Mouse (Mus musculus) Patski (cell line): ENCODE results near the gene Prpf4b. TPM values are rescaled to one million over a fixed set of nuclear protein-coding genes. Genes with fewer than 3 reads are reported as not detected.
A peak's percentile ranks its signal among the peaks of the same experiment; 100 is the strongest.
"Not testable (repeated sequence)": the region's sequence is repeated elsewhere in the genome, so short reads cannot be mapped to it uniquely, and the experiment has no call there.

Source experiments
- ATAC-seq: fragments of 100-300 bp; one replicate; pipeline ENCODE4 v1.8.0; 2021
- CTCF ChIA-PET: fragments of 350-600 bp; sonication (Branson Sonifier 250); formaldehyde crosslinking; loops from one replicate; lab custom pipeline; 2022; ENCODE audit warnings: inconsistent platforms; lab: Charles Lee
- POLR2A ChIA-PET: fragments of 350-600 bp; sonication (Branson Sonifier 250); formaldehyde crosslinking; loops from one replicate; lab custom pipeline; 2022; ENCODE audit warnings: antibody characterized with exemption, inconsistent platforms; lab: Charles Lee
- DNase-seq: peaks from one replicate; pipeline ENCODE4 v3.0.0-alpha.2; 2011; ENCODE audit warnings: low read depth, low spot score
- H3K27me3 ChIP-seq: fragments of 371-371 bp; one replicate; pipeline ENCODE4 v1.5.1; 2021
- CTCF ChIP-seq: fragments of 100-300 bp; IDR thresholded peaks from one replicate; pipeline ENCODE4 v1.5.1; 2021
- in situ Hi-C: fragments of 300-500 bp; cut with MboI; formaldehyde crosslinking; loops from 3 replicates; pipeline ENCODE4 v1.11.1; 2018; ENCODE audit warnings: low pct_unique_long_range_greater_than_20kb, mixed read lengths
- polyA plus RNA-seq: library from polyadenylated mRNA; unstranded; gene quantifications from one replicate; pipeline ENCODE4 v1.2.3, GENCODE M21; 2021

The Prpf4b gene
- 82.7 TPM for polyA plus RNA-seq

- H3K27me3 ChIP-seq: no peaks in the 10 kb centered on the region
- TF ChIP-seq CTCF: no peak
- ChIA-PET CTCF (interaction anchor here (1.2 to 1.3 kb wide), 3 partner anchors 25 to 228 kb away, joined by 3 to 4 read pairs (median 3); no protein-coding TSS in a partner anchor), POLR2A (interaction anchor here (0.6 kb wide), 2 partner anchors 17 to 538 kb away, joined by 3 read pairs; no protein-coding TSS in a partner anchor)
- peak; percentile 54 for DNase-seq
- ATAC-seq: peak; percentile 67
- in situ Hi-C loops: loop anchor here (10.0 kb wide), 1 partner anchor 840 kb away; the partner anchor contains the start of gene Bphl
Observed at GRCm38 (mm10) chr13:34875166-34875710, at the start of gene Prpf4b. Prpf4b (plus strand) TSS chr13:34875302.

- no peak for TF ChIP-seq CTCF
- ChIA-PET CTCF (interaction anchor here (1.6 kb wide), 1 partner anchor 11 kb away, joined by 3 read pairs; no protein-coding TSS in a partner anchor), POLR2A (no interaction called here)
- ATAC-seq (no peak), DNase-seq (no peak)
- H3K27me3 ChIP-seq: peaks cover 2% of the 10 kb centered on the region
- in situ Hi-C loops: no loop called here
Observed at GRCm38 (mm10) chr13:34826760-34827690, 48.1 kb upstream of the Prpf4b start.

DNA sequence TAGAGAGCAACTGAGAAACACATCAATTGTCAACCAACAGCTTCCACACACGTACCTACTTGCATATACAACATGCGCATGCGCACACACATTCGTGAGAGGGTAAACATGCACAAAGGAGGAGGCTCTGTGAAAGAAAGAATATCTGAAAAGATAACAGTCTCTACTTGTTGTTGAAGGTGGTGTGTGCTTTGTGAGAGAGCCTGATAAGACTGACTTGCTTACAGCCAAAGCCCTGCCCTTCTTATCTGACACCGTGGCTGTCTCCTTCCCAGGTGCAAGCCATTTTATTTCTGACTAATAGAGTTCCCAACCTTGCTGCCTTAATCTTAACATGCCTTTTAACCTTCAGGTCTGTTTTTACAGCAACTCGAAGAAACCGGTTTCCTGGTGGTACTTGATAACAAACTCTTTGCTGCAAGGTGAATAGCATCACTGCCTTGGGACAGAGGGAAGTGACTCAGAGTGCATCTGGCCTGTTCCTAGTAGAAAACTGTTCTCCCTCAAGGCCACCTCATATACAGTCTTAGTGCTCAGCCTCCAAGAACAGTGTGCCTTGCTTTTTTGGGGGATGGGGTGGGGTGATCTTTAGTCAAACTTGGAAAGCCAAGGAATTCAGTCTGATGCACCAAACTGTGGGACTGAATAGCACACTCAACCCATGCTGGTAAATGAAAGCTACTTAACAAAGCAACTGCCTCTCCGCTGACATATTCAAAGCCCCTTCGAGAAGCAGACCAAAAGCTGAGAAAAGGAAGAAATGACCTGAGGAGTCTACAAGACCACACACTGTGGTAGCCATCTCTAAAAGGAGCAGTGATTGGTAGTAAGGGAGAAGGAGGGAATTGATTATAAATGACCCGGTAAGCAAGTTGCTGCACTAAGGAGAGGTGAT lies 46.9 kb upstream of the Prpf4b start:
- ATAC-seq (no peak), DNase-seq (no peak)
- in situ Hi-C loops: no loop called here
- POLR2A ChIA-PET: no interaction called here
- H3K27me3 ChIP-seq: peaks cover 2% of the 10 kb centered on the region
- CTCF ChIA-PET: interaction anchor here (1.6 kb wide), 1 partner anchor 12 kb away, joined by 3 read pairs; no protein-coding TSS in a partner anchor
- TF ChIP-seq CTCF: no peak

DNA sequence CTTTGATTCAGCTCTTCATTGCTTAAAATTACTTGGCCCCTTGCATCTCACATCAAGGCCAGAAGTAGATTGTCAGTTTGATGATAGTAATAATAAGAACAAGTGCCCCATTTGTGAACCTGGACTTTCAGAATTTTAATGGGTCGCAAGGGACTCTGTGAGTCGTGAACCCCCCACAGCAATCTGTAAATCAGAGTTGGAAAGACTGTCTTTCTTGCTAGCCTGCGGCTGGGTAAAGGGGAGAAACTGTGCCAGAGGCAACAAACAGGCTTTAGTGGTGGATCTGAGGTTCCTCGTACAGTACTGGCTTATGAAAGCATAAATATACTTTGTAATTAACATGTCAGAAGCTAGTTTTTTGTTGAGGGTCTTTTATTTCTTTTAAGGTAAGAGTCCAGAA lies 32.3 kb upstream of the Prpf4b start:
- in situ Hi-C loops: no loop called here
- no peak for ATAC-seq
- TF ChIP-seq CTCF: no peak
- H3K27me3 ChIP-seq: no peaks in the 10 kb centered on the region
- no peak for DNase-seq
- ChIA-PET CTCF (interaction anchor here (0.7 kb wide), 2 partner anchors 136 to 191 kb away, joined by 3 read pairs; no protein-coding TSS in a partner anchor), POLR2A (no interaction called here)

- no peak for ATAC-seq
- CTCF ChIA-PET: no interaction called here
- in situ Hi-C loops: loop anchor here (10.0 kb wide), 1 partner anchor 56 kb away; no protein-coding TSS in a partner anchor
- DNase-seq: no peak
- POLR2A ChIA-PET: no interaction called here
- H3K27me3 ChIP-seq: no peaks in the 10 kb centered on the region
- no peak for TF ChIP-seq CTCF
Observed at GRCm38 (mm10) chr13:34850759-34851158, 24.3 kb upstream of the Prpf4b start.

GRCm38 (mm10) chr13:34851191-34851784 lies 23.8 kb upstream of the Prpf4b start:
- ChIA-PET POLR2A (no interaction called here), CTCF (no interaction called here)
- TF ChIP-seq CTCF: no peak
- no peak for DNase-seq
- H3K27me3 ChIP-seq: no peaks in the 10 kb centered on the region
- ATAC-seq: no peak
- in situ Hi-C loops: loop anchor here (10.0 kb wide), 1 partner anchor 56 kb away; no protein-coding TSS in a partner anchor

DNA sequence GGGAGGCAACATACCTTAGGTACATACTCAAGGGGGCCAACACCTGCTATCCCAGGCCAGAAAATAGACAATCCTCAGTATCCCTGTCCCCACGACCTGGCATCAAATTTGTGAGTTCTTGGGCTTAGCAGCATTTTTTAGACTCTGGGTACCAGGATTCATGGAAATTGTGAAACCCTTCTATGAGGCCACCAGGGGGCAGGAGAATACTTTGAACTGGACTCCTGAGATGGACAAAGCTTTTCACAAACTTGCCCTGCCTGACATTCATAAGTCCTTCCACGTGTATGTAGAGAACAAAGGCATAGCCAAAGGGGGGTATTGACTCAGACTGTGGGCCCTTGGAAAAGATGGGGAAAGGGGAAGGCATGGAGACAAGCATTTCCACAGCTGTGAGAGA lies 17.6 kb upstream of the Prpf4b start:
- in situ Hi-C loops: loop anchor here (5.0 to 10.0 kb wide), 2 partner anchors 35 to 63 kb away; no protein-coding TSS in a partner anchor
- DNase-seq (no peak), ATAC-seq (no peak)
- H3K27me3 ChIP-seq: no peaks in the 10 kb centered on the region
- CTCF ChIA-PET: interaction anchor here (1.5 kb wide), 2 partner anchors 18 to 148 kb away, joined by 3 read pairs; no protein-coding TSS in a partner anchor
- TF ChIP-seq CTCF: peak; percentile 57
- POLR2A ChIA-PET: interaction anchor here (0.6 kb wide), 1 partner anchor 18 kb away, joined by 3 read pairs; the partner anchor contains the start of gene Prpf4b

DNA sequence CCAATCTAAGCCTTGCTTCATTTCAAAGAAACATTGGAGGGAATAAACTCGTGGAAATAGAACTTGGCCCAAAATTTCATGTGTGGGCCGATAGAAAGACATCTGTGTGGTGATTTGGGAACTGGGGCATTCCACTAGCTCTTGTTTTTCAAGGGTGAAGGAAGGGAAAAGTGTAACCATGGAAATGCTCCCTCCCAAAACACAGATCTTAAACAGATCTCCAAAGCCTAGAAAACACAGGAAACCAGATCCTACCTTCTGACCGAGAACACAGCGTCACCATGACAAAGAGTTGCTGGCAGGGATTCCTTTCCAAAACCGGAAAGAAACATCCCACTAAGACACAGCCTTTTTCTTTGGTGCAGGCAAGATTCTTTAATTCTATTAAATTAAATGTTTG lies 15.7 kb upstream of the Prpf4b start:
- ATAC-seq (no peak), DNase-seq (no peak)
- ChIA-PET POLR2A (no interaction called here), CTCF (no interaction called here)
- H3K27me3 ChIP-seq: no peaks in the 10 kb centered on the region
- in situ Hi-C loops: loop anchor here (5.0 to 10.0 kb wide), 2 partner anchors 37 to 65 kb away; no protein-coding TSS in a partner anchor
- no peak for TF ChIP-seq CTCF

GRCm38 (mm10) chr13:34861166-34861565 lies 13.9 kb upstream of the Prpf4b start:
- in situ Hi-C loops: loop anchor here (5.0 to 10.0 kb wide), 2 partner anchors 219 to 506 kb away; no protein-coding TSS in a partner anchor
- CTCF ChIA-PET: interaction anchor here (3.9 kb wide), 1 partner anchor 219 kb away, joined by 45 read pairs; no protein-coding TSS in a partner anchor
- POLR2A ChIA-PET, H3K27me3 ChIP-seq, DNase-seq, ATAC-seq: not testable (repeated sequence)
